ENCODE assay signal across 8 mouse cellular contexts in the genomic region with DNA sequence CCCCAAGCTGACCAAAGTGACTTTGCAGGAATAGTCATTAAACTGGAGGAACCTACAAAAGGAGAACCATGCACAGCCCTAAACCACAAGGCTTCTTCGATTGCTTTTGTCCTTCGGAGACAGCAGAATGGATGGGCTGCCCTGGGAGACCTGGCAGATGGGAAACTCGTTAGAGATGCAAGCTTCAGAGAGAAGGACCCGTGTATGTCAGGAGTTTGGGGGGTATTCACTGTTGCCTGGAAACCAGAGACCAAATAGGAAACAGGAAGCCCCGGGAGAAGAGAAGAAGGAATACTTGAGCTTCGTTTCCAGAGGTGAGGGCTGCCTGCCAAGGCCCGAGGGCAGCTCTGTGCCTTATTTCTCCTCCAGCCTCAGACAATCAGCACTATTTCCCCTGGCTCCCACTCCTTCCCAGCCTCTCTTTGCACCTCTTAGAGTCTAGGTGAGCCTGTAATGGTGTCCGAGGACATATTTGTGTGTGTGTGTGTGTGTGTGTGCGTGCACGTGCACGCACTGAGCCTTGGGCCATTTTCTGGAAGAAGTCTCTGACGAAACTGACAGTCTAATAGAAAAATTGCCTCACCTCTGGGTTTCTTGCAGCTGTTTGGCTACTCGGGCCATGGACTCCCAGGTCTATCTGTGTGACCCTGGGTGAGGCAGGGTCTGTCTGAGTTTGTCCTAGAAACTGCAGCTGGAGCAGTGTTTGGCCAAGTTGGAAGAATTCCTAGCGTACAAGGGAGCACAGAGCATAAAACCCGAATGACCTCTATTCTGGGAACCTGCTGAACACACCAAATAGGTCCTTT. TPM values are rescaled to one million over a fixed set of nuclear protein-coding genes. Genes with fewer than 3 reads are reported as not detected.
DNase-seq lines count a peak whose midpoint lies in the region; ATAC-seq lines count a peak whose summit lies in the region.

No protein-coding gene starts in this region.

- peak; percentile 15 for DNase-seq in 3T3-L1 (ENCODE audit: low read depth, low spot score)
- DNase-seq in brain, embryonic 18.5 days (ENCODE audit: low read depth, low spot score) = peak; percentile 42
- peak; percentile 51 for DNase-seq in gastrocnemius, postnatal 10 days
- peak; percentile 30 for DNase-seq in limb, embryonic 11.5 days (ENCODE audit: low spot score)
- DNase-seq in urinary bladder, postnatal 25 days (ENCODE audit: low spot score) = no peak
- no peak for DNase-seq in right cerebral cortex, postnatal 36 days (ENCODE audit: low spot score in 2 of 2)
- DNase-seq in thymus, postnatal 14 days = no peak
- DNase-seq in testis, postnatal 14 days (ENCODE audit: low spot score) = no peak

- peaks cover 8% of the 10 kb centered on the region; the same call in 1 of the 2 replicates for H3K4me1 ChIP-seq in limb, embryonic 11.5 days (ENCODE audit: control insufficient read depth, insufficient read depth, low read length)

- ATAC-seq in limb, embryonic 11.5 days (ENCODE audit: insufficient number of reproducible peaks, low FRiP score, low TSS enrichment, low read depth) = no peak

- H3K9ac ChIP-seq in limb, embryonic 11.5 days (ENCODE audit: low read length) = no peak overlapping the region

- no peak overlapping the region for H3K4me2 ChIP-seq in limb, embryonic 11.5 days (ENCODE audit: low read depth, severe bottlenecking)

- H3K36me3 ChIP-seq in limb, embryonic 11.5 days (ENCODE audit: control insufficient read depth, insufficient read depth, low read length) = no peaks in the 10 kb centered on the region

- no peaks in the 10 kb centered on the region for H3K27me3 ChIP-seq in limb, embryonic 11.5 days (ENCODE audit: control insufficient read depth, insufficient read depth, low read length)

- H3K4me3 ChIP-seq in limb, embryonic 11.5 days (ENCODE audit: low read depth, low read length) = no peak overlapping the region

- WGBS in limb, embryonic 11.5 days = 57% methylated on average over 15 of the region's 15 CpGs

- no peak overlapping the region for H3K27ac ChIP-seq in limb, embryonic 11.5 days (replicated peaks; ENCODE audit: low read depth, low read length)

- H3K9me3 ChIP-seq in limb, embryonic 11.5 days (ENCODE audit: control insufficient read depth, low read length) = no peaks in the 10 kb centered on the region

RNA-seq across cellular contexts. Expression of gene Fam20b, which starts 35.9 kb away (rescaled TPM):
- total RNA-seq in gastrocnemius, postnatal 10 days (2021) = 10 to 100 TPM; 29.7 to 31.6 TPM
- 21.3 and 21.9 TPM in 2 replicates for polyA plus RNA-seq in limb, embryonic 11.5 days (2014; fragmentation: Nextera tagmentation; extraction: Ambion mirVana)

Comparison
In these comparisons a context has a peak if more than half of its experiments do, and no peak if none do; other contexts are left out.
1. DNase-seq: peak in 3T3-L1 (single experiment), brain, embryonic 18.5 days (single experiment), gastrocnemius, postnatal 10 days (single experiment) and limb, embryonic 11.5 days (single experiment); none in urinary bladder, postnatal 25 days (single experiment), right cerebral cortex, postnatal 36 days (0 of 2), thymus, postnatal 14 days (single experiment) and testis, postnatal 14 days (single experiment).